Mouse (Mus musculus) telencephalon, adult 2 months (tissue): Measurements from ENCODE around the gene Relch.
"Not testable (repeated sequence)": the region's sequence is repeated elsewhere in the genome, so short reads cannot be mapped to it uniquely, and the experiment has no call there.

Experiments
- DNase-seq: peaks from one replicate; pipeline ENCODE4 v3.0.0-alpha.2; 2011; ENCODE audit warnings: low read depth, low spot score

Gene Relch

DNA sequence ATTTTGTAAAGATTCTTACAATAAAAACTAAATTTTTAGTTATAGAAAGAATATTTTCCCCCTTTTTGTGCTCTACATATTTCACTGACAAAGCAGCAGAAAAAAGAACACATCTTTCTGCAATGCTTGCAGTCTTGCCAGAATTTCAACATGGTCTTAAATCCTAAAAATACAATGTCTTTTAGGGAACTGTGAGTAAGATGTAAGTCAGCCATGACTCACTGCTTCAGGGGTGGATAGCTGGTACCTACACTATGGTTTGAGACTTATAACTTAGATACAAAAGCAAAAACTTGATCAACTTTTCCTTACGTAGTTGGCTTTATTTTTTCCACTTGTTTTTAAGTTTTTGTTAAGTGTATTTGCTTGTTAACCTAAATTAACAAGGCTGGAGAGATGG, 78.8 kb downstream of the Relch start:
- peak; percentile 65 for DNase-seq

DNA sequence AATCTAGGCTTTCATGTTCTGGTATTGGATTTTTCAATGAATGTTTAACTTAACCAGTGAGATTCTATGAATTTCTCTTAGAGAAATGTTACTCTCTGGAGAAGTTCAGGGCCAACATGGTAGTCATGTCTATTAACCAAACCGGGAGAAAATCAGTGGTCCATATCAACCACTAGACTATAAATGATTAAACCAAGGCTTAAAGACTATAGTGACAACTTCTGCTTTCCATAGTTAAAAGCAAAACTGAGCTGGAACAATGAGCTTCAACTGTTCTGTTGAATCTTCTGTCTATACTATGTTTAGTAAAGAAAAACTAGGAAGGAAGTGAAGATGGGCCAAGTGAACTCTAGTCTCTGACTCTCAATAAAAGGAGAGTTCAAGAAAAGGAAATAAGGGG, 82.8 kb downstream of the Relch start:
- DNase-seq, result no peak

DNA sequence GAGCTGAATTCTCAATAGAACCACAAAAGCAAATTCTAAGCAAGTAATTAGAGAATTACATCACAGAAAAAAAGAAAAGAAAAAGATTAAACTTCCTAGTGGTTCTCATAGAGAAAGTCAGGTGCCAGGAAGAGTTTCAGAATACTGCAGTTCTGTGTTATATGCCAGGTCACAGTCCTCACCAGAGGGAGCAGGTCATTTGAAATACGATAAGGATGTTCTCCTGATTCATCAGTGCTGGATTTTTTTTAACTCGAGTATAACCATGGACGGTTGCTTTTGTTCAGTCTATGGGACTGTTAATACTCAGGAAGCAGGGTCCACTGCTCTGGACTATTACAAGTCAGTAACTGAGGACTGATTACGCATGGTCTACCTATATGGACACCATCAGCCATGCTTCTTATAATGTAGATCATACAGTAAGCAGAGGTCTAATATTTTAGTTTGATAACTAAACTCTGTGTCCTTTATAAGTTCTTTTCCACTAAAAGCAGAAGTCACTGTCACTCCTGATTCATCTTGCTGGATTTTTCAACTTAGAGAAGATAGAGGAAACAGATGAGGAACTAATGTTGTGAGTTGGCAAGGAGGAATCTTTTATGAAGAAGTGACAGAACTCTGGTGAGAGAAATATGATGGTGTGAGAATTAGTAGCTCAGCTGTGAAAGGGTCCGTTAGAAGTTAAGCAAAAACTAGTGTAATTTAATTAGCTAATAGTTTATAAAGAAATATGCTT, 83.4 kb downstream of the Relch start:
- no peak for DNase-seq

DNA sequence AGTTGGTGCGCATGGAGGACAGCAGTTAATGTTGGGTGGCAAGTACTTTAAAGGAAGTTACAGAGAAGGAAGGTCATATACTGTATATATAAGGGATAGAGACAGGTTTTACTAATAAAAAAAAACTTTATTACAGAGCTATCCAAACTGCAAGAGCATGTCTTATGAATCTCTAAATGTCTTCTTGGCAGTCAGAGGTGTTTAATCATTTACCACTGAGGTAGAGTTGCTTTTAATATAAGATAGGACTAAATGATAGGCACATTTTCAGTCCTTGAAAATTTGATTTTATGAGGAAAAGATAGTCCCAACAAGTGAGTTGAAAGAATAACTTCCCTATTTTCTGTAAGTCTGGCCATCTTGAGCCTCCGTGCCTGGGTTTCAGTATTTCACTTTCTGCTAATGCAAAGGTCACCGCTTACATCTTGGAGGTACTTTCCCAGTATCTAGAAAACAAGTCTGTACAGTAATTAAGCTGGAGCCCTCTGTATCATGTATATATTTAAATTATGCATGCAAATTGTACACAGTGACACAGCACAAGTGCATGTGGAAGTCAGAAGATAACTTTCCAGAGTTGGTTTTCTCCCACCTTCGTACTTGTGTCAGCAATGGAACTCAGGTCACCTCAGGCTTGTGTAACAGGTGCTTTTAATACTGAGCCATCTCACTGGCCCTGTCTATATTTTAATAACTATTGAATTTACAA, 84.6 kb downstream of the Relch start:
- no peak for DNase-seq

DNA sequence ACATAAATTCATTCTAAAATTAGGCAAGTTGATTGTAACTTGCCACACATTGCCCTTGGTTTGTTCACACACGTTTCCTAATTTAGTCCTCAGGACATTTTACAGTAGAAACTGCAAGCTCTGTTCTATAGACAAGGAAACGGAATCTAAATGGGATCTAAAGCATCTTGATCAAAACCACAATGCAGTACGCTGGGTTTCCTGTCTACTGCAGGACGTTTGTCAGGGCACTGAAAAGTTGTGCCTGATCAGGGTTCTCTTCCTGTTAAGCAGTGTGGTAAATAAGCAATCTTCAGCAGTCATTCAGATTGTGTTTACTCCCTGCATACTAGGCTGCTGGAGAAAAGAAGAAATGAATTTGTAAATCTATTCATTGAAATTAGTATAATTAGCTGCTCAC, 88.5 kb downstream of the Relch start:
- DNase-seq, result no peak

DNA sequence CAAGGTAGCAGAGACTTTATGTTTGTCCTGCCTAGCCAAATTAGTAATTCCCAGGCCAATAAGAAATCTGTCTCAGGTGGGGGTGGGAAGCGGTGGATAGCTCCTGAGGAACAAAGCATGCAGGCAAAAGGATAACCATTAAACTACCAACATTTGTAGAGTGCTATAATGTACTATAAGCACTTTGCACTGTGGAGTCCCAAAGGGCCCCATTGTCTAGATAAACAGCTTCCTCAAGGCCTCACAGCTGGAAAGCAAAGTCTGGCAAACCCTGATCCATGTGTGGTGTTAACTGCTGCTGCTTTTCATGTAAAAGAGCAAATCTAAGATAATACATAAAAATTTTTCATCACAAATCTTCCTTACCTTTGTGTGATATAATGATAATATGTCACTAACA, 89.3 kb downstream of the Relch start:
- DNase-seq, result no peak

DNA sequence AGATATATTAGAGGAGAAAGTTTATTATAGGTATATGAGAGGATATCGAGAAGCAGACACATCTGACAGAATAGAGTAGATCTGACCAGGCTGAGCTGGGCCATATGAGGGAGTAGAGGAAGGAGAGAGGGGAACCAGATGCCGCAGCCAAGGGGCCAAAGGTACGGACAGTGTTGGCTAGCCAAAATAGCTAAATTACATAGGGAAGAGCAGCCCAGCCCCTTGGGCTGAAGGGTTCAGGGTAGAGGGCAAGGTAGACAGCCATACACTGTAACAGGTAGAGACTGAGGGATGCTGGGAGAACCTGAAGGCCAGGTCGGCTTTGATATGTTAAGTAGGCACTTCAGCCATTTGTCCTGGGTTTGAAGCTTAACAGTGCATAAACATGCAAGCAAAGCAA, 95.1 kb downstream of the Relch start:
- DNase-seq, result no peak

DNA sequence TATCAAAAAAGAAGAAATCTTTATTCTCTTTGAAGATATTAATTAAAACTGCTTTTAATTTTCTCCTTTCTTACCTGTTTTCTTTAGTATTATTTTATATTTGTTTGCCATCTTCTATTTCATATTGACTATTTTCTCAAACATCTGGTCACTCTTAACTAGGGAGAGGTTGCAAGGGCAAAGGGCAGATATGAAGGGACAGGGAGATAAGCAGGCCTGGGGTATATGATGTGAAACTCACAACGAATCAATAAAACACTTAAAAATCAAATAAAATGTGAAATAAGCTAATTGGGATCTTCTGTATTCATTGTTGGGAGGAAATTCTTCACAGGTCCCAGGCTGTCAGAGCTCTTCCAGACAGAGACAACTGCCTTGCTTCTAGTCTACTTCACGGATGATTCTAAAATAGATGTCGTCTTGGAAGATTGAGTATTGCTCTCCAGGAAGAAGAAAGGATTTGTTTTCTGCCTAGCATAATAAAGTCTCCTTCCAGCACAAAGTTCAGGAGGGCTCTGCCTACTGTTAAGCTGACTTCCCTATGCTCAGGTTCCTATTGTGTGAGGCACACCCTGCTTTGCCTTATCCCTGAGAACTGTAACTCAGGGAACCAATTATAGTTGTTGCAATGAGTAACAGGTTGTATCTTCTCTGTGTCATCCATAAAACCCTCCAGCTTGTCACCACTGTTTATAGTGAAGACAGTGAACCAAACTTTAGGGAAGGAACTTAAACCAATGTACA, 95.9 kb downstream of the Relch start:
- no peak for DNase-seq

DNA sequence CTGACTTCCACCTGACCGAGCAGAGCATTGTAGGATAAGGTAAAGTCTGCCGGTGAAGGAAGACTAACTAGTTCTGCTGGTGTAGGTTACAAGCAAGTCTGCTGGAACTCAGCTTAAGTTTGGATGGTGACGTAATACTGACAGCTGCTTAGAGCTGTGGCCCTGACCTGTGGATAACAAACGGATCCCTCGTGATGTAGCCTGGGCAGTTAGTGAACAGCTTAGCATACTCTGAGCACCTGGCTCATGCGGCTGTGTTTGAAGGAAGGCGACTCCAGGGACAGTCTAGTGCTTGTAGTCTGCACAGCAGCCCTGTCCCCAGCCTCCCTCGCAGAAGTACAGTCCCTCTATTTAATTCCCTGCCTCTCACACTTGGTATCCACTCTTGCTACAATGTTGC, 101.9 kb downstream of the Relch start:
- no peak for DNase-seq

DNA sequence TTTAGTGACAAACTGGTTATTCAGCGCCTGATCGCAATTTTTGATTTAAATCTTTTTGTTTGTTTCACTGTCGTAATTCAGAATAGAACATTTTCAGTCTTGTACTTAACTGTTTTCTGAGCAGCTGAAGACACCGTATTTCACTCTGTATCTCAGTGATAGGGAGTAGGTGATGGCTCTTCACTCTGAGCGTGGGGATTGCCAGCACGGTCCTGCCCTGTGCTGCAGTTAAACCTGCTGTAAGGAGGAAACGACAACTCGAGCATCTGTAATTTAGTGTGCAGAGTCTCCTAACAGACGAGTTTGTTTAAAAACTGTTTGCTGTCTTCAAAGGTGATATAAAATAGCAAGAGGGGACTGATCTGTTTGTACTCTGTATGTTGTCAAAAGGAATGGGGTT, 102.4 kb downstream of the Relch start:
- not testable (repeated sequence) for DNase-seq

DNA sequence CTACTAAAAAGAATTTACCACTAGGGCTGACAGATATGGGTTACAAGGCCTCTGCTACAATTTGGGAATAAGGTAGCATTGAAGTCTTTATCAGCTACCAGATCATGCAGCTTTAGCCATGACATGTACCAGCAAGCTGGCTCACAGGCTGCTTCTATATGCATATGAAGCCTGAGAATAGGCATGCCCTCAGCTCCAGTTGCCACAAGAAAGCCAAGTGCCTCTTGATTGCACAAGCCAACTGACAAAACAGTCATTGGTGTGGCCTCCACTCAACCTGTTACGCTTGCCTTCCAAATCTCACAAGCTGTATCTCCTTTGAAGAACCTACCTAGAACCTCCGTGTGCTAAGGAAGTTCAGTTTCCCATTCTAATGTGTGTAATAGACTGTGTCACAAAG, 104.7 kb downstream of the Relch start:
- DNase-seq, result no peak

DNA sequence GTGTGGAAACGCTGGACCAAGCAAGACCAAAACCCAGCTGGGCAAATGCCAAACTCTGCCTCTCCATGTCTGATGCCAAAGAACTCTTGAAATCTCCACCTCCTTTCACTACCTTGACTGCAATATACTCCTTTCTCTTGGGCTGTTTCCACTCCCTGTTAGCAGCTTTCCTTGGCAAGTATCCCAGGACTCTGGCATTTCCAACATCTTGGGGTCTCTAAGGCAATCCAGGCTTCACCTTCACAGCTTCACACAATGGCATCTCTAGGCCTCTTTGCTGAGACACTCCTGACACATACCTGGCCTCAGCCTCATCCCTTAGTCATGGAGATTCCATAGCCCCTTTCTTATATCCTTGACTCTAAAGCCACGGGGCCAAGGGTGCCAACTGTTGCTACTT, 107.0 kb downstream of the Relch start:
- DNase-seq, result no peak

DNA sequence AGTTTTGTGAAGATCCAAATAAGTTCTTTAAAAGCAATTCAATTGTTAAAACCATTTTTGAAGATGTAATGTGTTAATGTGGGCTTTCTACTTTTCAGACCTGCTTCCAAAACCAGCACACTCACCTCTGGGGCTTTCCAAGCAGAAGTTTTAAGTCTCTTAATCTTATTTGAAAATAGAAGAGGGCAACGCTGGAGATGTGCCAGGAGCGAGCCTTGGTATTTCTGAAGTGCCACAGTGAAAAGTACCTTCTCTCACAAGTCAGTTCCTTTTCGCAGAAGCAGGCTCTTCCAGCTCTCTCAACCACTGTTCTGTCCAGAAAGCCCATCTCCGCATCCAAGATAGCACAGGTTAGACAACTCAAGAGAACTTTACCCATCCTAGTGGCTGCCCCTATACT, 112.8 kb downstream of the Relch start:
- no peak for DNase-seq

DNA sequence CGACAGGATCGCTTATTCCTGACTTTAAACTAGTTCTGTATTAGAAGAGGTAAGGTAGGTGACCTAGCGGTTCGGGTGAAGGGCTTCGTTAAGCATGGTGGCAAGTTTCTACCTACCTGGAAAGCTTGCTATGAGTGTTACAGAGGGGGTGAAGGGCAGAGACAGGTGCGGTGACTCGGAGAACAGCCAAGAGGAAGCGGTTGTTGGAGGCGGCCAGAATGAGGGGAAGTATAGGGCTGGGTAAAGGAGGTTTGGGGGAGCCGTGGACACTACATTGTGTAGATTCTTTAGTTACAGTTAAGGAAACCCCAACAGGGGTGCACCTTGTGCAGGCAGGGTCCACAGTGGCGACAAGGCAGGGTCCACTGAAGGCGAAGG, 116.4 kb downstream of the Relch start:
- DNase-seq, result no peak

DNA sequence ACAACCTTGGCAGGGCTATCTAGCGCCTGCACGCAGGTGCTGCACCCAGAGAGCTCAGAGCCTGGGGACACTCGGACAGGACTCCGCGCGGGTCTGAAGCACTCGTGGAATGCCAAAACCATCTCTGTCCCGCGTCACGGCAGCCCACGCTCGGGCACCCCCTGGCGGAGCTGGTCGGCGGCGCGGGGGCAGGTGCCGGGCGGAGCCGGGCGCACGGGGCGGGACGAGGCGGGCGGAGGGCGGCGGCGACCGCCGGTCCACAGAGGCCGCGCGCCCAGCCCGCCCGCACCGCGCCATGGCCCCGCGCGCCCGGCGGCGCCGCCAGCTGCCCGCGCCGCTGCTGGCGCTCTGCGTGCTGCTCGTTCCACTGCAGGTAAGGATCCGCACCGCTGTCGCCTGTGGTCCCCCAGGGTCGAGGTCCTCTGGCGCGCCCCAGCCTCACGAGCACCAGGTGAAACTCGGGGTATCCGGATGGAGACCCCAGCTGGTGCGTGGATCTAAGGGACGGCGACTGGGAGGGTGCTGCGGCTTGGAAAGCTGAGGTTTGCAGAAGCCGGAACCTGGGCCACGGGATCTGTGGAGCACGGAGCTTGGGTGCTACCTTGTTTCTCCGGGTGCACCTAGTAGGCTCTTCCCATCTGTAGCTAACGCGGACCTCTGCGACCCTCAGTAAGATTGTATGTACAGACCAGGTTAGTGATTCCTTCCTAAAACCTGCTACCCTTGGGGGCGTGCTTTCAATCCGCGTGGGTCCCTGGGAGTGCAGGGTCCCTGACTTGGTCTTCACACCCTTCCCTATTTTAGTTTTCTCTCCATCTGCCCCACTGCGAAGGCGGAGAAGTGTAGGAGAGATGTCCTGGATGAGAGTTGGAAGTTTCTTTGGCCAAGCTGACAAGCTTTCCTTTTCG, 117.0 kb downstream of the Relch start, which contains the start of gene Tnfrsf11a:
Gene Tnfrsf11a (plus strand): TSS at position 262 of the 908 bp plus-strand sequence.
- DNase-seq, result no peak

DNA sequence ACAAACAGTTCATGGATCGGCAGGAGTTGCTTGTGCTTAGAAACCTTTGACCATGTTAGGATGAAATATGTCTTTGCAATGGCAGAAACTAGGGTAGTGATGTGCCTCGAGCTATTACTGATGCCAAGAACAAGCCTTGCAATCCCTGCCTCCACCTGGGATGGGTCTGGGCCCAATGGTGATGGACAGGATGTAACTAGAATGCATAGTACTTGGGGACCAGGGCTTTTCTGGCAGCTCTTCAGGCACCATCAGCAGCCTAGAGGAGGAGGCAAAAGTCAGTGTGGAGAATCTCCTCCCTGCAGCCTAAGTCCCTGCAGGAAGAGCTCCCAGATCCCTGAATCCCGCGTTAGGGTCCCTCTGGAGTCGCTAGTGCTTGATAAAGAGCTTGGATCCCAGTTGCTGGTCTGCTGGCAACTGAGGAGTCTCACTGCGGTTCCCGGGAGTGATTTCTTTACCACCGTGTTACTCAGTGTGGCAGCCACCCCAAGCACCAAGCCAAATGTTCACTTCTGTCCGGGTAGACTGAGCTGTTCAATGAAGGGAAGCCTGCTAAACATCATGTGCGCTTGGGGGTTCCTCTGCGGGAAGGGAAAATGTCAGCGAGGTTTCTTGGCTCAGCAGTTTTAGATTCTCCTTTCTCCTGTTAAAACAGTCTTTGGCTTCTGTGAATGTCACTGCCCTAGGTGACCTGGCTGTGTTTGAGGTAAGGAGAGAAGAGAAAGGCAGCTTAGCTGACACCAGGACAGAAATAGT, 117.9 kb downstream of the Relch start:
- DNase-seq, result no peak

DNA sequence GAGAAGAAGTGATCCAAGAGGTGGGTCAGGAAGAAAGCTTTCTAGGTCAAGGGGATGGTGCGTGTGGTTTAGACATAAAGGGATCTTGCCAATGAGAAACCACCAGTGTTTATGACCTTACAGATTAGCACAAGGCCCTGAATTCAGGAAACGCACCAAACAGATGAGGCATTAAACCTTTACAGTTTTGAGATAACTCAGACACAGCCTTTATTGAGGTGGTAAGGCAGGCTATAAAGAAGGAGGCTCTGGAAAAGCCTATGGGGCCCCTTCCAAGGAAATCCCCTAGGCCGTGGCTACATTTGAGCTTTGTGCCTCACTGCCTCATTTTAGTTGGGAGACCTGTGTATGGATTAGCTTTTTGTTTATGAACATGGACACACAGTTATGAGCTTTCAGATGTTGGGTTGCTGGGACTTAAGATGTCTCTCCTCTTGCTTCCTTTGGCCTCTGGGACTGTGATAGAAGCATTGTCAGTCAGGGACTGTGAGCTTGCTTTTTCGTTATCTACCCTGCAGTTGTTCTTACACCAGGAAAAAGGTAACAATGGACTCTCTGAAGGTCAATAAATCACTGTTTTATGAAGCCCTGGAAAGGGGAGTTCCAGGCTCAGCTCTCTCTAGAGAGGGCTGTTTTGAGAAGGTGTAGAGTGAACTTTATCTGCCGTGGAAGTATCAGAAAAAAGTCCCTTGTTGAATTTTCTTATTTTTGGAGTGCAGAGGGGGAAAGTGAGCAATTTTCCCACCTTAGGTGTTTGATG, 120.8 kb downstream of the Relch start:
- no peak for DNase-seq

DNA sequence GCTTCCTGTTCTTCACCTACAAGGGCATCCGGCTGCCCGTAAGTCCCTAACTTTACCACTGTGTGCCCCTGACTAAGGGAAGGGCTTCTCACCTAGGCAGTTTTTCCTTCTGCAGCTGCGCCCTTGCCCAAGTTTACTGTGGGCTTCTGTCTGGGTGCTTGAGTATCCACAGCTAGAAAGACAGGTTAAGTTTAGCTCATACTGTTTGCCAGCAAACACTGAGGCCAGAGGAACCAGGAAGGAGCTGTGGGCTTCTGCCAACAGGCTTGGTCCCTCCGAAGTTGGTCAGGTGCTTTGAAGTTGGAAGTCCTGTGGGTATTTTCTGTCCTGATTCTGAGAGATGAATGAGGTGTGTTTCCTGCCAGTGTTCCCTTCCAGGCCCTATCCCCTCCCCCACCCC, 121.5 kb downstream of the Relch start:
- no peak for DNase-seq

DNA sequence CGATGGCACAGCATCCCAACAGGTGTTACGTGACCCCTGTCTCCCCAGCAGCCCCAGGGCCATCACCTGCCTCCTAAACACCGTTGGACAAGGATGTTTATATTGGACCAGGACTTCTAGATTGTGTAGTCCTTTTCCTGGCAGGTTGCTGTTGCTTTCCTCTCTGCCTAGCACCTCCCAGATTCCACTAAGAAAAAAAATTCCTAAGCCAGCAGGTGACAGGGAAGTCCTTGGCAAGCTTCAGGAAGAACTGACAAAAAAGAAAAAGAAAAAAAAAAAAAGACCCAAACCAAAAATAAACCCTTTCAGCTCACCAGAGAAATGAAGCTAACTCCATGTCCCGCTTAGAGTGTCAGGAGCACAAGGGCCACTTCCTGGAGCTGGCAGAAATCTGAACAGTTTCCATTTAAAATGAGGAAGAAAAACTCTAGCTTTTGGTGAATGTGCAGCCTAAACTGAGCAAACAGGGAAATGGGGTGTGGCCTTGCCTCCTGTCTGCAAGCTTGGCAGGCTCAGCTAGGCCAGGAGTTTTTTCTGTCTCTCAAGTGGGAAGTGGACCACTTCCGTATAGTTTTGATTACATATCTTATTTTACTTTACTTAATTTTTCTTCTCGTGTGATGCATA, 123.2 kb downstream of the Relch start:
- DNase-seq, result no peak

DNA sequence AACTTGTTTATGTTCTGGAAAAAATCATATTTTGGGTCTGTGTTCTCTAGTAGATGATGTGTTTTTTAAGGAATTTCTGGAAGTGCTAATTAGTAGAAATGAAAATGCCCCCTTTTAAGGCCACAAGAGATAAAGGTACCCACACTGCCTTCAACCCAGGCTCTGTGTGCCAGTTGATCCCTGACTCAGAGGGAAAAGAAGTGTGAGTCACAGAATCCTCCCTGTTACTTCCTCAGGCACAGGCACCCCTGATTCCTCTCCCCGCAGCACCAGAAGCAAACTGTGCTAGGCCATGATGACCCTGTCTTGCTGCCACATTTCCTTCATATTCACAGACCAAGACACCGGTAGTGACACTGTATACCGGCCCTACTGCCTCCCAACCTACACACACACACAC, 126.4 kb downstream of the Relch start:
- DNase-seq, result no peak
